Mouse (Mus musculus) kidney, adult 2 months (tissue): Measurements from ENCODE around the gene Zfp870.

Source experiments
- CTCF ChIP-seq: fragments of 200-500 bp; conservative IDR thresholded peaks from 2 replicates; pipeline ENCODE4 v1.5.1; 2011; ENCODE audit warnings: low read depth, mild to moderate bottlenecking, control low read depth, low read length, moderate library complexity, mixed read lengths; ENCODE audit not compliant: insufficient read depth, insufficient read length
- POLR2A ChIP-seq: fragments of 200-500 bp; IDR thresholded peaks from one replicate; pipeline ENCODE4 v1.6.1; 2011; ENCODE audit warnings: low read depth, low read length, control low read depth

DNA sequence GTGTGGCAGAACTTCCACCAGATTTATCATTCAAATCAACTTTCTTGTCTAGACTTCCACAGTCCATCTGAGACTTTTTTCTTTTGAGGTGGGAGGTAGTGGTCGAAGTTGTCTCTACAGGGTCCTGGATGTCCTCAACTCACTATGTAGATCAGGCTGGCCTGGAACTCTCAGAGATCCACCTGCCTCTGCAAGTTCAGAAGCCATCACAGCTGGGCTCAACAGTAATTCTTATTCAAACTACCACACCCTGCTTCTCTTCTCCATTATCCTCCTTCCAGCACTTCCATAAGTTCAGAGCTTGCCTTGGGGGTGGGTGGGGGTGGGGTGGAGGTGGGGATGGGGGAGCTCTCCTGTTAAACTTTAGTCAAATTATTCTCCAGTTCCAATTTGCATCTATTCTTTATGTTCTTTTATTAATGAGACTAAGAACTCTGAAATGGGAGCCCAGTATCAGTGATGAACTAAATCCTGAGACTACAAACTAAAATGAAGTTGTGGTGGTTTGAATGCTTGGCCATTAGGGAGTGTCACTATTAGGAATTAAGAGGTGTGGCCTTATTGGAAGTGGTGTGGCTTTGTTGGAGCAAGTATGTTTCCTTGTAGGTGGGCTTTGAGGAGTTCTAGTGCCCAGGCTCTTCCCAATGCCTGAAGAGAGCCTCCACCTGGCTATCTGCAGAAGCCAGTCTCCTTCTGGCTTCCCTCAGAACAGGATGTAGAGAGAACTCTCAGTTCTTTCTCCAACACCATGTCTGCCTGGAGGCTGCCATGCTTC, 10.5 kb upstream of the Zfp870 start:
- TF ChIP-seq CTCF = no peak
- no peak for TF ChIP-seq POLR2A
